Mouse (Mus musculus) embryonic facial prominence, embryonic 11.5 days (tissue): ENCODE measurements around the gene Ptpn11. TPM values are rescaled to one million over a fixed set of nuclear protein-coding genes. Genes with fewer than 3 reads are reported as not detected.

Experiments
- ATAC-seq: fragments of 200-750 bp; cut with Nextera tagmentation; replicated peaks from 2 replicates; pipeline ENCODE4 v1.8.0; 2017; ENCODE audit warnings: low read depth; ENCODE audit not compliant: insufficient number of reproducible peaks, low FRiP score, low TSS enrichment
- DNase-seq: peaks from one replicate; pipeline ENCODE4 v3.0.0-alpha.2; 2015; ENCODE audit warnings: low spot score
- H3K27ac ChIP-seq: fragments of 300-500 bp; sonication (generic); replicated peaks from 2 replicates; pipeline ENCODE4 v1.5.1; 2014; ENCODE audit warnings: mild to moderate bottlenecking, low read depth, low read length, control low read depth
- H3K27me3 ChIP-seq: fragments of 300-500 bp; sonication (generic); 2 replicates; pipeline ENCODE4 v1.6.1; 2014; ENCODE audit warnings: mild to moderate bottlenecking, low read length, moderate library complexity, mixed read lengths; ENCODE audit not compliant: control insufficient read depth, insufficient read depth
- H3K36me3 ChIP-seq: fragments of 300-500 bp; sonication (generic); replicated peaks from 2 replicates; pipeline ENCODE4 v1.6.1; 2014; ENCODE audit warnings: low read depth, mild to moderate bottlenecking, low read length, moderate library complexity, mixed read lengths; ENCODE audit not compliant: control insufficient read depth, insufficient read depth
- H3K4me1 ChIP-seq: fragments of 300-500 bp; sonication (generic); 2 replicates; pipeline ENCODE4 v1.6.1; 2014; ENCODE audit warnings: low read length, mixed read lengths; ENCODE audit not compliant: control insufficient read depth, insufficient read depth
- H3K4me2 ChIP-seq: fragments of 300-500 bp; sonication (generic); 2 replicates; pipeline ENCODE4 v1.6.1; 2014; ENCODE audit warnings: low read depth, mild to moderate bottlenecking, control low read depth, low read length, moderate library complexity
- H3K4me3 ChIP-seq: fragments of 300-500 bp; sonication (generic); 2 replicates; pipeline ENCODE4 v1.5.1; 2014; ENCODE audit warnings: low read depth, low read length, control low read depth
- H3K9ac ChIP-seq: fragments of 300-500 bp; sonication (generic); replicated peaks from 2 replicates; pipeline ENCODE4 v1.6.1; 2014; ENCODE audit warnings: mild to moderate bottlenecking, control low read depth, low read length
- H3K9me3 ChIP-seq: fragments of 300-500 bp; sonication (generic); replicated peaks from 2 replicates; pipeline ENCODE4 v1.6.1; 2016; ENCODE audit warnings: mild to moderate bottlenecking, low read length, inconsistent platforms, mixed read lengths; ENCODE audit not compliant: control insufficient read depth
- WGBS: fragments of 180-500 bp; shearing (Covaris S2); extraction: QIAGEN DNeasy Blood & Tissue Kit; methylation state at CpG from one replicate; pipeline ENCODE4 v1.1.7; 2014; 5-methylcytosine and 5-hydroxymethylcytosine counted together
- polyA plus RNA-seq: library from polyadenylated mRNA; unstranded; fragments of >200 nt; fragmentation: Nextera tagmentation; extraction: Ambion mirVana; gene quantifications from 2 replicates; pipeline ENCODE4 v1.2.1, GENCODE M21; 2014

The Ptpn11 gene
- polyA plus RNA-seq, 1 experiment from 2014 or later = 25.1 TPM

DNA sequence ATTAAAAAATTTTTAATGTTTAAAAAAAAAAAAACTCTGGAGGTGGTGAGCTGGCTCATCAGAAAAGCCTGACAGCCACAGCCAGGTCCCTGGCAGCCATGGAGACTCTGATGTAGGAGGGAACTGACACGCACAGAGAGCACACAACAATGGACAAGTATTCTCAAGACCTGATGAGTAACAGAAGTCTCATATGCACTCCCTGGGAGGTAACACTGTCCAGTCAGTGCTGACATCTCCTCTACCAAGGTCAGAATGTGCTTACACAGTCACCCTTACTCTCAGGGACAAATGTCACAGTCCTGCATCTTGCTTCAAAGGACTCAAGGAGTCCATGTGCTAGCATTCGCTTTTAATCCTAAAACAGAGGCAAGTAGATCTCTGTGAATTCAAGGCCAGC is 21.6 kb downstream of the Ptpn11 start:
- H3K9ac ChIP-seq = no peak overlapping the region
- WGBS = 92% methylated on average over 2 of the region's 2 CpGs
- ATAC-seq = no peak
- H3K36me3 ChIP-seq = peaks cover 3% of the 10 kb centered on the region
- H3K4me1 ChIP-seq = no peaks in the 10 kb centered on the region
- H3K4me3 ChIP-seq = no peak overlapping the region
- no peaks in the 10 kb centered on the region for H3K9me3 ChIP-seq
- DNase-seq = no peak
- H3K27ac ChIP-seq = no peak overlapping the region
- H3K27me3 ChIP-seq = no peaks in the 10 kb centered on the region
- H3K4me2 ChIP-seq = no peak overlapping the region

DNA sequence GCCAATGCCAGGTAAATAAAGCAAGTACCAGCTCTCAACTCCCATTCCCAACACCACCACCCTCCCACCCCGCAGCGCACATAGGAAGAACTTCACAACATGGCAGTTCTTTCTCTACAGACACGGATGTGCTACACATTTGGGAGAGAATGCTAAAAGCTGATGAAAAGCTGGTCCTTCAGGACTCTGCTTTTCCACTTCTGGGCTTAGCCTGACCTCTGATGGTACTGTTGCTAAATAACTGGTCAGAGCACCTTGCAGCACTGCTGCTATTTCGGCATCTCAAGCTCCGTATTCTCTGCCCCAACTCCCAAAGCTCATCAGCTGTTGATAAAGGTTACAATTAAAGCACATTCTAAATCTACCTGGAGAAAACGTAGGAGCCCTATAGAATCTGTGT is 24.3 kb downstream of the Ptpn11 start:
- no peak overlapping the region for H3K27ac ChIP-seq
- H3K4me3 ChIP-seq = no peak overlapping the region
- no peak for ATAC-seq
- no peak for DNase-seq
- H3K36me3 ChIP-seq = peaks cover 18% of the 10 kb centered on the region
- no peaks in the 10 kb centered on the region for H3K9me3 ChIP-seq
- H3K27me3 ChIP-seq = no peaks in the 10 kb centered on the region
- H3K9ac ChIP-seq = no peak overlapping the region
- H3K4me1 ChIP-seq = no peaks in the 10 kb centered on the region
- 95% methylated on average over 6 of the region's 6 CpGs for WGBS
- H3K4me2 ChIP-seq = no peak overlapping the region

DNA sequence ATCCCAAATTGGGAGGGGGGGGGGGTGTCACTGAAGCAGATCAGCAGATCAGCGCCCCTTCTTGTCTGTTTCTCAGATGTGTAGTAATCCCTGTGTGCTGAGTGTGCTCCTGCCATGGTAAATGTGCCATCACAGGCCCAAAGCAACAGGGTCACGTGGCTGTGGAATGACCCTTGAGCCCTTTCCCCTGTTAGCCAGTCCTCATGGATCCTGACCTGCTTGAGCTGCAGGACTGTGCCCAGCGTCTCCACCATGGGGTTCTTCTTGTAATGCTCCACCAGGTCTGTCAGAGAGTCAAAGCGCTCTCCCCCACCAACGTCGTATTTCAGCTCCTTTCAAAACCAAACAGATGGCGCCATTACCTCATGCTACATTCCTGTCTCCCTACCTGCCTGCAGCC is 28.3 kb downstream of the Ptpn11 start:
- Histone ChIP-seq H3K4me2 (no peak overlapping the region), H3K36me3 (peaks cover 16% of the 10 kb centered on the region), H3K27ac (no peak overlapping the region), H3K4me1 (no peaks in the 10 kb centered on the region), H3K27me3 (no peaks in the 10 kb centered on the region), H3K9me3 (no peaks in the 10 kb centered on the region), H3K4me3 (no peak overlapping the region), H3K9ac (no peak overlapping the region)
- ATAC-seq = no peak
- no peak for DNase-seq
- 85% methylated on average over 7 of the region's 7 CpGs for WGBS

DNA sequence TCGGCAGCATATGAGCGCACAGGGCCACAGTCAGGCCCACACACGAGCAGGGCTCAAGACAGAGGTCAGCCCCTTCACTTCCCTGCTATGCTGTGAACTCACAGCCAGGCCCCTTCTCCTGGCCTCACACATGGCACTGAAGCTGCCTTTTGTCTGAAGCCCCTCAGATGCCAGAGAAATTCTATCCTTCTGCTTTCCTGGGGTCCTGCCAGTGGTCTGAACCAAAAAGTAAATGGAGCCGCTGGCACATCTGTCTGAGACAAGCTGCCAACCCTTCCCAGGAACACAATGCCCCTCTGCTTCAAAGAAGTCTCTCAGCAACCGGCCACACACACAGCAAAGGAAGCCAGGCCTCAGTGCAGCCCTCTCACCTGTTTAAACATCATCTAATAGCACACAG is 28.9 kb downstream of the Ptpn11 start:
- H3K36me3 ChIP-seq = peaks cover 16% of the 10 kb centered on the region
- ATAC-seq = no peak
- WGBS = 83% methylated on average over 5 of the region's 5 CpGs

DNA sequence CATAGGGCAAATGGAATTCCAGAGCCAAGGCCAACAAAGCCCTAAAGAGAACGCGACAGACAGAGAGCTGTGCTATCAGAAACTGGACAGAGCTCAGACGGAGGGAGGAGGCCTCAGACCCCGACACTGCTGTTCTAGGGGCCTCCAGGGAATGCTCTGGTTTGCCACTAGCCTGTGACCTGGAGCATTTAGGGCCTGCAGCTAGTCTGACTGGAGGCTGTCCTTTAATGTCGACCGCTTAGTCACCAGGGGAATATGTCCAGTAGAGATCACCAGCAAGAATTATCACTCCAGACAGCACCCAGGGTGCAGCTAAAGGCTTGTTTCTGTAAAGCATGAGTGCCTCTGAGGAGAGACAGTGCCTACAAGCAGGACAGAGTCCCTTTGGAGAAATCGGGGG is 32.2 kb downstream of the Ptpn11 start:
- Histone ChIP-seq H3K27ac (no peak overlapping the region), H3K4me2 (no peak overlapping the region), H3K9ac (no peak overlapping the region), H3K9me3 (no peaks in the 10 kb centered on the region), H3K4me1 (no peaks in the 10 kb centered on the region), H3K36me3 (peaks cover 12% of the 10 kb centered on the region), H3K27me3 (no peaks in the 10 kb centered on the region), H3K4me3 (no peak overlapping the region)
- WGBS = 85% methylated on average over 7 of the region's 7 CpGs
- ATAC-seq (no peak), DNase-seq (no peak)

More for the DNA sequence above, 28.9 kb downstream of the Ptpn11 start:
- Histone ChIP-seq H3K9ac (no peak overlapping the region), H3K4me2 (no peak overlapping the region), H3K9me3 (no peaks in the 10 kb centered on the region), H3K27ac (no peak overlapping the region), H3K27me3 (no peaks in the 10 kb centered on the region), H3K4me3 (no peak overlapping the region), H3K4me1 (no peaks in the 10 kb centered on the region)
- no peak for DNase-seq

DNA sequence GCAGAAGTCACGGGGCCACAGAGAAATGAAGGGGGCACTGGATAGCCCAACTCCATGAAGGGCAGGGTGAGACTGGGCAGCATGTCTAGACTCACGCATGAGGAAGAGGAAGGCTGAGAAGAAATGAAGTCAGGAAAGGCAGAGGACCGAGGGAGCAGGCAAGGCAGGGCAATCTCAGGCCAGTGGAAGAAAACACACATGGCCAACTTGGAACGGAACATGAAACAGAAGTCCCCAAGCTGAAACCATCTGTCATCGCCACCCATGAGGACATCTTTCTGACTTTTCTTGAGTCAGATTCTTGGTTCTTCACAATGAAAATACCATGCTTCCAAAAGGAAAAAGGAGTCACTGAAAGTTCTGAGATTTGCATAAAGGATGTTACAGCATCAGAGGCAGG is 33.7 kb downstream of the Ptpn11 start:
- Histone ChIP-seq H3K36me3 (peaks cover 2% of the 10 kb centered on the region), H3K4me1 (no peaks in the 10 kb centered on the region), H3K27me3 (no peaks in the 10 kb centered on the region), H3K9me3 (no peaks in the 10 kb centered on the region), H3K9ac (no peak overlapping the region), H3K4me2 (no peak overlapping the region), H3K4me3 (no peak overlapping the region), H3K27ac (no peak overlapping the region)
- ATAC-seq (no peak), DNase-seq (no peak)
- 93% methylated on average over 5 of the region's 5 CpGs for WGBS

DNA sequence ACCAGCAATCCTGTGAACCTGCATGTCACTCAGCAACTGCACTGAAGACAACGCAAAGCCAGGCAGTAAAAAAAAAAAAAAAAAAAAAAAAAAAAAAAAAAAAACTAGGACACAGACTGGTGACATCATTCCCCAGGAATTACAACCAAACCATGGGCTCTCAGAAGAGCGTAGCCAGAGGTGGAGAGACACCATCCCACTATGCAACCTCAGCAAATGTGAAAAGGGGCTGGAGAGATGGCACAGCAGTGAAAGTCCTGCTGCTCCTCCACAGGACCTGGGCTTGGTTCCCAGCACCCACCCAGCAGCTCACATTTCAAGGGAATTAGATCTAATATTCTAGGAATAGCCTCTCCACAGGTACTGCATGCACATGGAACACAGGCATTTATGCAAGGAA is 34.2 kb downstream of the Ptpn11 start:
- Histone ChIP-seq H3K9me3 (no peaks in the 10 kb centered on the region), H3K9ac (no peak overlapping the region), H3K4me1 (no peaks in the 10 kb centered on the region), H3K36me3 (peaks cover 2% of the 10 kb centered on the region), H3K4me2 (no peak overlapping the region), H3K4me3 (no peak overlapping the region), H3K27me3 (no peaks in the 10 kb centered on the region), H3K27ac (no peak overlapping the region)
- ATAC-seq = no peak
- 81% methylated on average over 2 of the region's 2 CpGs for WGBS
- no peak for DNase-seq

DNA sequence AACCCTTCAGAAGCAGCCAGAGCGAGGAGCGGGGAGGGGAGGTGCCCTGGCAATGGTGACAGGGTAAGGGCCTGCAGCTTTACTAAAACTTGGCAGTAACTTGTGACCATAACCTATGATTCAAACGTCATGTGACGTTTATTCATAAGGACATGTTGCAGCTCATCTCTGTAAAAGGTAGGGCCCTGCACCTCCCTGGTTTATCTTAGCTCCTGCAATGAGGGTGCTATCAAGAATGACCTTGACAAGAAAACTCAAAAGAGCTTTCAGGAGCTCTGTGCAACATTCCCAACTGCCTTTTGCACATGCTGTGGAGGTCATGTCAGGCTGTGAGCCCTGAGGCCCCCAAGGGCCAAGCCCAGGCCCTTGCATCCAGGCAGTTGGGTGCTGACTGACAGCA is 35.1 kb downstream of the Ptpn11 start:
- H3K4me1 ChIP-seq = no peaks in the 10 kb centered on the region
- H3K27ac ChIP-seq = no peak overlapping the region
- H3K27me3 ChIP-seq = no peaks in the 10 kb centered on the region
- H3K4me2 ChIP-seq = no peak overlapping the region
- H3K36me3 ChIP-seq = peaks cover 2% of the 10 kb centered on the region
- no peak overlapping the region for H3K9ac ChIP-seq
- no peaks in the 10 kb centered on the region for H3K9me3 ChIP-seq
- DNase-seq (no peak), ATAC-seq (no peak)
- no peak overlapping the region for H3K4me3 ChIP-seq
- WGBS = 97% methylated on average over 4 of the region's 4 CpGs
